Mouse (Mus musculus): Measurements from ENCODE around the gene Rdh11. TPM values are rescaled to one million over a fixed set of nuclear protein-coding genes. Genes with fewer than 3 reads are reported as not detected.

The Rdh11 gene
- polyA plus RNA-seq, 1 experiment from 2014 or later = 15.5 TPM

GRCm38 (mm10) chr12:79149653-79150052, 42.4 kb downstream of the Rdh11 start:
- 96% methylated on average over 6 of the region's 6 CpGs for WGBS
- Histone ChIP-seq H3K27ac (ENCODE audit: low read length) (no peak overlapping the region), H3K4me3 (ENCODE audit: low read depth, low read length) (no peak overlapping the region), H3K27me3 (replicated peaks; ENCODE audit: insufficient read depth, low read length) (no peaks in the 10 kb centered on the region), H3K4me1 (ENCODE audit: insufficient read depth, low read depth, low read length) (no peaks in the 10 kb centered on the region), H3K36me3 (ENCODE audit: insufficient read depth, low read length) (0 out of 2 replicates have a peak, but pooled peaks cover 4% of the 10 kb centered on the region), H3K4me2 (replicated peaks; ENCODE audit: low read depth, low read length) (no peak overlapping the region), H3K9me3 (ENCODE audit: low read length) (no peaks in the 10 kb centered on the region), H3K9ac (replicated peaks; ENCODE audit: low read depth) (no peak overlapping the region)
- DNase-seq (ENCODE audit: low spot score) (no peak), ATAC-seq (no peak)
- TF ChIP-seq EP300 (IDR thresholded peaks at IDR 0.05) = no peak

- no peak overlapping the region for H3K4me3 ChIP-seq (ENCODE audit: low read depth, low read length)
- H3K9me3 ChIP-seq (ENCODE audit: low read length) = no peaks in the 10 kb centered on the region
- no peaks in the 10 kb centered on the region for H3K27me3 ChIP-seq (replicated peaks; ENCODE audit: insufficient read depth, low read length)
- H3K36me3 ChIP-seq (ENCODE audit: insufficient read depth, low read length) = no peaks in the 10 kb centered on the region
- H3K4me2 ChIP-seq (replicated peaks; ENCODE audit: low read depth, low read length) = no peak overlapping the region
- no peak overlapping the region for H3K27ac ChIP-seq (ENCODE audit: low read length)
- no peak for DNase-seq (ENCODE audit: low spot score)
- H3K9ac ChIP-seq (replicated peaks; ENCODE audit: low read depth) = no peak overlapping the region
- no peaks in the 10 kb centered on the region for H3K4me1 ChIP-seq (ENCODE audit: insufficient read depth, low read depth, low read length)
- TF ChIP-seq EP300 (IDR thresholded peaks at IDR 0.05) (no peak), CTCF (IDR thresholded peaks at IDR 0.05) (no peak)
- no peak for ATAC-seq
Measured at GRCm38 (mm10) chr12:79141384-79141783, 50.7 kb downstream of the Rdh11 start.

- Histone ChIP-seq H3K36me3 (ENCODE audit: insufficient read depth, low read length) (no peaks in the 10 kb centered on the region), H3K4me3 (ENCODE audit: low read depth, low read length) (no peak overlapping the region), H3K27ac (ENCODE audit: low read length) (no peak overlapping the region), H3K4me1 (ENCODE audit: insufficient read depth, low read depth, low read length) (no peaks in the 10 kb centered on the region), H3K27me3 (replicated peaks; ENCODE audit: insufficient read depth, low read length) (no peaks in the 10 kb centered on the region), H3K9ac (replicated peaks; ENCODE audit: low read depth) (no peak overlapping the region), H3K9me3 (ENCODE audit: low read length) (no peaks in the 10 kb centered on the region), H3K4me2 (replicated peaks; ENCODE audit: low read depth, low read length) (no peak overlapping the region)
- ATAC-seq (no peak), DNase-seq (ENCODE audit: low spot score) (peak; percentile 53)
- TF ChIP-seq EP300 (IDR thresholded peaks at IDR 0.05) = no peak
- TF ChIP-seq CTCF (IDR thresholded peaks at IDR 0.05) = no peak
- WGBS = 79% methylated on average over 2 of the region's 2 CpGs
Measured at GRCm38 (mm10) chr12:79140811-79141210, 51.3 kb downstream of the Rdh11 start.

- H3K27ac ChIP-seq (ENCODE audit: low read length) = peak overlapping the region; percentile 14; the same call in 1 of the 2 replicates
- no peaks in the 10 kb centered on the region for H3K36me3 ChIP-seq (ENCODE audit: insufficient read depth, low read length)
- DNase-seq (ENCODE audit: low spot score) (peak; percentile 53), ATAC-seq (peak; percentile 37; the same call in 1 of the 2 replicates)
- H3K4me1 ChIP-seq (ENCODE audit: insufficient read depth, low read depth, low read length) = no peaks in the 10 kb centered on the region
- H3K4me2 ChIP-seq (replicated peaks; ENCODE audit: low read depth, low read length) = no peak overlapping the region
- no peak overlapping the region for H3K4me3 ChIP-seq (ENCODE audit: low read depth, low read length)
- WGBS = 32% methylated on average over 1 of the region's 1 CpGs
- H3K27me3 ChIP-seq (replicated peaks; ENCODE audit: insufficient read depth, low read length) = no peaks in the 10 kb centered on the region
- no peak for TF ChIP-seq EP300 (IDR thresholded peaks at IDR 0.05)
- no peak for TF ChIP-seq CTCF (IDR thresholded peaks at IDR 0.05)
- H3K9me3 ChIP-seq (ENCODE audit: low read length) = no peaks in the 10 kb centered on the region
- H3K9ac ChIP-seq (replicated peaks; ENCODE audit: low read depth) = no peak overlapping the region
Measured at GRCm38 (mm10) chr12:79139417-79139816, 52.7 kb downstream of the Rdh11 start.

- Histone ChIP-seq H3K9ac (replicated peaks; ENCODE audit: low read depth) (no peak overlapping the region), H3K4me3 (ENCODE audit: low read depth, low read length) (no peak overlapping the region), H3K4me2 (replicated peaks; ENCODE audit: low read depth, low read length) (no peak overlapping the region), H3K27ac (ENCODE audit: low read length) (peak overlapping the region; percentile 14; the same call in 1 of the 2 replicates), H3K4me1 (ENCODE audit: insufficient read depth, low read depth, low read length) (no peaks in the 10 kb centered on the region), H3K36me3 (ENCODE audit: insufficient read depth, low read length) (no peaks in the 10 kb centered on the region), H3K9me3 (ENCODE audit: low read length) (no peaks in the 10 kb centered on the region), H3K27me3 (replicated peaks; ENCODE audit: insufficient read depth, low read length) (no peaks in the 10 kb centered on the region)
- ATAC-seq (peak; percentile 79), DNase-seq (ENCODE audit: low spot score) (peak; percentile 47)
- TF ChIP-seq EP300 (IDR thresholded peaks at IDR 0.05) (peak; percentile 60; the same call in 1 of the 2 replicates), CTCF (IDR thresholded peaks at IDR 0.05) (no peak)
Measured at GRCm38 (mm10) chr12:79138999-79139398, 53.1 kb downstream of the Rdh11 start.

- no peak for DNase-seq (ENCODE audit: low spot score)
- no peak overlapping the region for H3K4me3 ChIP-seq (ENCODE audit: low read depth, low read length)
- H3K9ac ChIP-seq (replicated peaks; ENCODE audit: low read depth) = no peak overlapping the region
- H3K36me3 ChIP-seq (ENCODE audit: insufficient read depth, low read length) = no peaks in the 10 kb centered on the region
- WGBS = 81% methylated on average over 7 of the region's 7 CpGs
- no peak for ATAC-seq
- no peaks in the 10 kb centered on the region for H3K9me3 ChIP-seq (ENCODE audit: low read length)
- H3K4me2 ChIP-seq (replicated peaks; ENCODE audit: low read depth, low read length) = no peak overlapping the region
- TF ChIP-seq CTCF (IDR thresholded peaks at IDR 0.05) (no peak), EP300 (IDR thresholded peaks at IDR 0.05) (no peak)
- H3K27me3 ChIP-seq (replicated peaks; ENCODE audit: insufficient read depth, low read length) = no peaks in the 10 kb centered on the region
- H3K4me1 ChIP-seq (ENCODE audit: insufficient read depth, low read depth, low read length) = no peaks in the 10 kb centered on the region
- H3K27ac ChIP-seq (ENCODE audit: low read length) = no peak overlapping the region
Measured at GRCm38 (mm10) chr12:79136949-79137348, 55.1 kb downstream of the Rdh11 start.

- Histone ChIP-seq H3K36me3 (ENCODE audit: insufficient read depth, low read length) (no peaks in the 10 kb centered on the region), H3K27me3 (replicated peaks; ENCODE audit: insufficient read depth, low read length) (peaks cover 13% of the 10 kb centered on the region; the same call in 1 of the 2 replicates), H3K4me1 (ENCODE audit: insufficient read depth, low read depth, low read length) (no peaks in the 10 kb centered on the region), H3K27ac (ENCODE audit: low read length) (no peak overlapping the region), H3K4me2 (replicated peaks; ENCODE audit: low read depth, low read length) (no peak overlapping the region), H3K9me3 (ENCODE audit: low read length) (no peaks in the 10 kb centered on the region), H3K9ac (replicated peaks; ENCODE audit: low read depth) (no peak overlapping the region), H3K4me3 (ENCODE audit: low read depth, low read length) (no peak overlapping the region)
- WGBS = 30% methylated on average over 4 of the region's 4 CpGs
- no peak for ATAC-seq
- no peak for TF ChIP-seq CTCF (IDR thresholded peaks at IDR 0.05)
- TF ChIP-seq EP300 (IDR thresholded peaks at IDR 0.05) = no peak
- no peak for DNase-seq (ENCODE audit: low spot score)
Measured at GRCm38 (mm10) chr12:79135105-79135504, 57.0 kb downstream of the Rdh11 start.

All from lung, postnatal 0 days (tissue).